In the genomic region with DNA sequence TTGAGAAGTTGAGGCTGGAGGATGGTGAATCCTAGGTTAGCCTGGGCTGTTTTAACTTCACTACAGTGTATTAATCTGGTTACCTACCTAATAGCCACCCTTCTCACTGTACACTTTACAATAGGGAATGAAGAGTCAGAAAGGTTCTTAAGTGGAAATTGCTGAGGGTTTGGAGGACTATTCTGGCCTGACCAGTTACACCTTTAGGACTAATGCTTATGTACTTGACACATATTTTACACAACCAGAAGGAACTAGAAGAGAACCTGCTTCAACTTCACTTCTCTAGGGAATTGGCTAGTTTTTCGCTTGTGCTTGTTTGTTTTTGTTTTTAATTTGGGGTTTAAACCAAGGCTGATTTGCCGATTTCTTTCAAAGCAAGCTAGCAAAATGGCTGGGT, we compare ENCODE assay signal across 36 mouse cellular contexts. TPM values are rescaled to one million over a fixed set of nuclear protein-coding genes. Genes with fewer than 3 reads are reported as not detected.
DNase-seq lines count a peak whose midpoint lies in the region; ATAC-seq and TF ChIP-seq lines count a peak whose summit lies in the region.
"Had no signal": no experiment of that assay in that cellular context is flagged by ENCODE, and none has a peak within 500 bp of the region (broad histone marks: within the 10 kb centered on the region; RNA-seq: fewer than 3 reads in every experiment).

No protein-coding gene starts in this region.

- WGBS in embryonic facial prominence, embryonic 13.5 days = 65% methylated on average over 2 of the region's 2 CpGs
- 79% methylated on average over 2 of the region's 2 CpGs for WGBS in embryonic facial prominence, embryonic 10.5 days
- 73% methylated on average over 2 of the region's 2 CpGs for WGBS in liver, embryonic 12.5 days (ENCODE audit: insufficient replicate concordance)
- WGBS in liver, embryonic 11.5 days = 80% methylated on average over 2 of the region's 2 CpGs
- WGBS in liver, postnatal 0 days (ENCODE audit: insufficient replicate concordance) = 80% methylated on average over 2 of the region's 2 CpGs

- no peak overlapping the region for H3K27ac ChIP-seq in embryonic facial prominence, embryonic 13.5 days
- H3K27ac ChIP-seq in embryonic facial prominence, embryonic 10.5 days (replicated peaks) = no peak overlapping the region
- H3K27ac ChIP-seq in liver, embryonic 12.5 days = peak overlapping the region; percentile 55
- no peak overlapping the region for H3K27ac ChIP-seq in liver, embryonic 11.5 days (ENCODE audit: low read depth, low read length)
- H3K27ac ChIP-seq in liver, postnatal 0 days (ENCODE audit: low read depth) = 0 out of 2 replicates have a peak overlapping the region, but pooled peaks have one; percentile 13
- H3K27ac ChIP-seq: forebrain, embryonic 10.5 days; forebrain, embryonic 15.5 days; heart, embryonic 10.5 days; intestine, embryonic 15.5 days; limb, embryonic 10.5 days; limb, embryonic 15.5 days; neural tube, embryonic 12.5 days had no signal

- no peak for TF ChIP-seq EP300 in liver, postnatal 0 days (IDR thresholded peaks at IDR 0.05; ENCODE audit: low read depth)

- TF ChIP-seq CTCF in liver, postnatal 0 days (IDR thresholded peaks at IDR 0.05; ENCODE audit: low read depth) = no peak

- no peak for DNase-seq in embryonic facial prominence, embryonic 10.5 days (ENCODE audit: low spot score)
- no peak for DNase-seq in liver, embryonic 11.5 days (ENCODE audit: low spot score)
- DNase-seq in lung, postnatal 25 days (ENCODE audit: low spot score) = peak; percentile 35
- DNase-seq in lung, postnatal 14 days = no peak
- no peak for DNase-seq in liver, postnatal 0 days
- DNase-seq in ovary, adult 18-20 months (ENCODE audit: low spot score) = no peak
- DNase-seq: adrenal gland, adult 2 months; adrenal gland, postnatal 36 days; cerebellum, adult 18-20 months; cerebellum, postnatal 14 days; gastrocnemius, postnatal 10 days; kidney, adult 9 months; kidney, postnatal 10 days; layer of hippocampus, postnatal 36 days; thymus, postnatal 14 days had no signal

- no peak overlapping the region for H3K4me2 ChIP-seq in embryonic facial prominence, embryonic 13.5 days
- H3K4me2 ChIP-seq in liver, embryonic 12.5 days = peak overlapping the region; percentile 71
- no peak overlapping the region for H3K4me2 ChIP-seq in liver, embryonic 11.5 days
- peak overlapping the region; percentile 90 for H3K4me2 ChIP-seq in liver, postnatal 0 days (ENCODE audit: low read depth, low read length)
- H3K4me2 ChIP-seq: forebrain, embryonic 15.5 days; heart, embryonic 15.5 days; intestine, embryonic 15.5 days; limb, embryonic 15.5 days; midbrain, embryonic 11.5 days; neural tube, embryonic 12.5 days had no signal

- H3K4me3 ChIP-seq in embryonic facial prominence, embryonic 13.5 days = no peak overlapping the region
- no peak overlapping the region for H3K4me3 ChIP-seq in embryonic facial prominence, embryonic 10.5 days
- H3K4me3 ChIP-seq in liver, embryonic 12.5 days = peak overlapping the region; percentile 85; the same call in 1 of the 2 replicates
- H3K4me3 ChIP-seq in liver, embryonic 11.5 days (ENCODE audit: low read depth, low read length) = no peak overlapping the region
- H3K4me3 ChIP-seq in liver, postnatal 0 days (ENCODE audit: low read depth, low read length) = no peak overlapping the region
- H3K4me3 ChIP-seq: forebrain, embryonic 10.5 days; forebrain, embryonic 15.5 days; heart, embryonic 10.5 days; heart, embryonic 15.5 days; intestine, embryonic 15.5 days; limb, embryonic 10.5 days; limb, embryonic 15.5 days; neural tube, embryonic 12.5 days had no signal

- no peaks in the 10 kb centered on the region for H3K27me3 ChIP-seq in embryonic facial prominence, embryonic 13.5 days
- H3K27me3 ChIP-seq in embryonic facial prominence, embryonic 10.5 days (replicated peaks; ENCODE audit: low read depth, poor library complexity, severe bottlenecking) = no peaks in the 10 kb centered on the region
- no peaks in the 10 kb centered on the region for H3K27me3 ChIP-seq in liver, embryonic 12.5 days (replicated peaks)
- H3K27me3 ChIP-seq in liver, embryonic 11.5 days (replicated peaks; ENCODE audit: control insufficient read depth, insufficient read depth, low read length) = no peaks in the 10 kb centered on the region
- H3K27me3 ChIP-seq in liver, postnatal 0 days (ENCODE audit: insufficient read depth, low read length) = no peaks in the 10 kb centered on the region
- H3K27me3 ChIP-seq: CH12.LX; forebrain, embryonic 15.5 days; heart, embryonic 15.5 days; intestine, embryonic 15.5 days; limb, embryonic 15.5 days; neural tube, embryonic 12.5 days had no signal

- H3K36me3 ChIP-seq in embryonic facial prominence, embryonic 13.5 days = no peaks in the 10 kb centered on the region
- H3K36me3 ChIP-seq in embryonic facial prominence, embryonic 10.5 days (replicated peaks) = no peaks in the 10 kb centered on the region; the same call in 1 of the 2 replicates
- H3K36me3 ChIP-seq in liver, embryonic 12.5 days = peaks cover 15% of the 10 kb centered on the region
- no peaks in the 10 kb centered on the region for H3K36me3 ChIP-seq in liver, embryonic 11.5 days (ENCODE audit: control insufficient read depth, insufficient read depth, low read length)
- 0 out of 2 replicates have a peak, but pooled peaks cover 5% of the 10 kb centered on the region for H3K36me3 ChIP-seq in liver, postnatal 0 days (replicated peaks; ENCODE audit: insufficient read depth, low read length)
- H3K36me3 ChIP-seq: forebrain, embryonic 10.5 days; forebrain, embryonic 15.5 days; heart, embryonic 10.5 days; heart, embryonic 15.5 days; intestine, embryonic 15.5 days; limb, embryonic 10.5 days; limb, embryonic 15.5 days; neural tube, embryonic 12.5 days had no signal

- no peaks in the 10 kb centered on the region for H3K9me3 ChIP-seq in embryonic facial prominence, embryonic 13.5 days
- H3K9me3 ChIP-seq in embryonic facial prominence, embryonic 10.5 days = no peaks in the 10 kb centered on the region
- H3K9me3 ChIP-seq in liver, embryonic 12.5 days (replicated peaks) = no peaks in the 10 kb centered on the region
- no peaks in the 10 kb centered on the region for H3K9me3 ChIP-seq in liver, embryonic 11.5 days (ENCODE audit: control insufficient read depth, low read length)
- no peaks in the 10 kb centered on the region for H3K9me3 ChIP-seq in liver, postnatal 0 days (ENCODE audit: low read length)
- H3K9me3 ChIP-seq: forebrain, embryonic 10.5 days; forebrain, embryonic 15.5 days; heart, embryonic 10.5 days; heart, embryonic 15.5 days; intestine, embryonic 15.5 days; limb, embryonic 10.5 days; limb, embryonic 15.5 days; neural tube, embryonic 12.5 days had no signal

- no peak for ATAC-seq in embryonic facial prominence, embryonic 13.5 days (ENCODE audit: insufficient number of reproducible peaks, insufficient read depth, low FRiP score, low TSS enrichment, low read depth)
- ATAC-seq in liver, embryonic 12.5 days = no peak
- ATAC-seq in liver, embryonic 11.5 days (replicated peaks; ENCODE audit: low FRiP score) = no peak
- ATAC-seq in liver, postnatal 0 days = no peak
- ATAC-seq: activated CD4-positive, CD25-positive, alpha-beta regulatory T cell, adult 4 months; forebrain, embryonic 15.5 days; hindbrain, embryonic 16.5 days; intestine, embryonic 15.5 days; midbrain, embryonic 16.5 days had no signal

- 0 out of 2 replicates have a peak overlapping the region, but pooled peaks have one; percentile 40 for H3K9ac ChIP-seq in embryonic facial prominence, embryonic 13.5 days
- peak overlapping the region; percentile 95 for H3K9ac ChIP-seq in liver, embryonic 12.5 days
- H3K9ac ChIP-seq in liver, embryonic 11.5 days (ENCODE audit: low read depth, low read length) = no peak overlapping the region
- no peak overlapping the region for H3K9ac ChIP-seq in liver, postnatal 0 days (replicated peaks)
- H3K9ac ChIP-seq: forebrain, embryonic 15.5 days; heart, embryonic 15.5 days; intestine, embryonic 15.5 days; limb, embryonic 15.5 days; neural tube, embryonic 12.5 days had no signal

- peaks cover 19% of the 10 kb centered on the region for H3K4me1 ChIP-seq in embryonic facial prominence, embryonic 13.5 days
- H3K4me1 ChIP-seq in embryonic facial prominence, embryonic 10.5 days = peaks cover 23% of the 10 kb centered on the region
- peaks cover 55% of the 10 kb centered on the region for H3K4me1 ChIP-seq in liver, embryonic 12.5 days
- peaks cover 15% of the 10 kb centered on the region for H3K4me1 ChIP-seq in liver, embryonic 11.5 days (replicated peaks; ENCODE audit: control insufficient read depth, insufficient read depth, low read length)
- H3K4me1 ChIP-seq in liver, postnatal 0 days (ENCODE audit: insufficient read depth) = peaks cover 38% of the 10 kb centered on the region
- H3K4me1 ChIP-seq: intestine, embryonic 15.5 days had no signal

RNA-seq across cellular contexts. Expression of gene Pcyt1a, which starts 2.4 kb away (rescaled TPM):
- polyA plus RNA-seq in embryonic facial prominence, embryonic 13.5 days (2015; fragmentation: Nextera tagmentation; extraction: Ambion mirVana) = 34.2 TPM in 2 replicates
- 43.8 and 46.4 TPM in 2 replicates for polyA plus RNA-seq in embryonic facial prominence, embryonic 10.5 days (2016; fragmentation: Nextera tagmentation; extraction: Ambion mirVana)
- 37.6 TPM in 2 replicates for polyA plus RNA-seq in liver, embryonic 12.5 days (2016; fragmentation: Nextera tagmentation; extraction: Ambion mirVana)
- polyA plus RNA-seq in liver, embryonic 11.5 days (2014; fragmentation: Nextera tagmentation; extraction: Ambion mirVana) = 37.0 and 42.8 TPM in 2 replicates
- 25.4 and 32.9 TPM in 2 replicates for polyA plus RNA-seq in liver, postnatal 0 days (2015; fragmentation: Nextera tagmentation; extraction: Ambion mirVana)

RNA-seq across cellular contexts. Expression of gene Tctex1d2, which starts 13.6 kb away (rescaled TPM):
- polyA plus RNA-seq in embryonic facial prominence, embryonic 13.5 days (2015; fragmentation: Nextera tagmentation; extraction: Ambion mirVana) = 26.6 and 27.5 TPM in 2 replicates
- polyA plus RNA-seq in embryonic facial prominence, embryonic 10.5 days (2016; fragmentation: Nextera tagmentation; extraction: Ambion mirVana) = 32.5 and 34.1 TPM in 2 replicates
- 8.1 and 8.6 TPM in 2 replicates for polyA plus RNA-seq in liver, embryonic 12.5 days (2016; fragmentation: Nextera tagmentation; extraction: Ambion mirVana)
- polyA plus RNA-seq in liver, embryonic 11.5 days (2014; fragmentation: Nextera tagmentation; extraction: Ambion mirVana) = 13.8 and 15.1 TPM in 2 replicates
- polyA plus RNA-seq in liver, postnatal 0 days (2015; fragmentation: Nextera tagmentation; extraction: Ambion mirVana) = 6.6 and 6.9 TPM in 2 replicates

RNA-seq across cellular contexts. Expression of gene Tm4sf19, which starts 32.8 kb away (rescaled TPM):
- polyA plus RNA-seq in embryonic facial prominence, embryonic 13.5 days (2015; fragmentation: Nextera tagmentation; extraction: Ambion mirVana) = not detected in 2 replicates
- polyA plus RNA-seq in embryonic facial prominence, embryonic 10.5 days (2016; fragmentation: Nextera tagmentation; extraction: Ambion mirVana) = not detected in 2 replicates
- not detected in 2 replicates for polyA plus RNA-seq in liver, embryonic 12.5 days (2016; fragmentation: Nextera tagmentation; extraction: Ambion mirVana)
- not detected in 2 replicates for polyA plus RNA-seq in liver, embryonic 11.5 days (2014; fragmentation: Nextera tagmentation; extraction: Ambion mirVana)
- polyA plus RNA-seq in liver, postnatal 0 days (2015; fragmentation: Nextera tagmentation; extraction: Ambion mirVana) = not detected in 2 replicates
- polyA plus RNA-seq: activated CD4-positive, CD25-positive, alpha-beta regulatory T cell, adult 4 months; C2C12; cortical plate, adult 2 months; forebrain, embryonic 10.5 days; forebrain, embryonic 15.5 days; frontal cortex, adult 2 months; heart, embryonic 10.5 days; heart, embryonic 15.5 days; hindbrain, embryonic 11.5 days; hindbrain, embryonic 16.5 days; intestine, embryonic 15.5 days; limb, embryonic 10.5 days; midbrain, embryonic 11.5 days; midbrain, embryonic 16.5 days; neural tube, embryonic 12.5 days; stomach, embryonic 14.5 days had no signal

RNA-seq across cellular contexts. Expression of gene Slc51a, which starts 54.5 kb away (rescaled TPM):
- 0.25 and 2.6 TPM in 2 replicates for polyA plus RNA-seq in embryonic facial prominence, embryonic 13.5 days (2015; fragmentation: Nextera tagmentation; extraction: Ambion mirVana)
- polyA plus RNA-seq in embryonic facial prominence, embryonic 10.5 days (2016; fragmentation: Nextera tagmentation; extraction: Ambion mirVana) = 0.24 and 0.39 TPM in 2 replicates
- polyA plus RNA-seq in liver, embryonic 12.5 days (2016; fragmentation: Nextera tagmentation; extraction: Ambion mirVana) = 0.57 and 0.66 TPM in 2 replicates
- 1.3 TPM in 2 replicates for polyA plus RNA-seq in liver, embryonic 11.5 days (2014; fragmentation: Nextera tagmentation; extraction: Ambion mirVana)
- 0.81 and 1.0 TPM in 2 replicates for polyA plus RNA-seq in liver, postnatal 0 days (2015; fragmentation: Nextera tagmentation; extraction: Ambion mirVana)
- polyA plus RNA-seq: activated CD4-positive, CD25-positive, alpha-beta regulatory T cell, adult 4 months; frontal cortex, adult 2 months; hindbrain, embryonic 16.5 days; urinary bladder, adult 2 months had no signal

Comparison
In these comparisons a context has a peak if more than half of its experiments do, and no peak if none do; other contexts are left out.
1. H3K27ac ChIP-seq: peak in liver, embryonic 12.5 days (single experiment) and liver, postnatal 0 days (single experiment); none in embryonic facial prominence, embryonic 13.5 days (single experiment), embryonic facial prominence, embryonic 10.5 days (single experiment) and liver, embryonic 11.5 days (single experiment).
2. H3K4me2 ChIP-seq: peak in liver, embryonic 12.5 days (single experiment) and liver, postnatal 0 days (single experiment); none in embryonic facial prominence, embryonic 13.5 days (single experiment) and liver, embryonic 11.5 days (single experiment).
3. H3K9ac ChIP-seq: peak in embryonic facial prominence, embryonic 13.5 days (single experiment) and liver, embryonic 12.5 days (single experiment); none in liver, embryonic 11.5 days (single experiment) and liver, postnatal 0 days (single experiment).